Mouse (Mus musculus): ENCODE data around the gene Cdkn2aip. TPM values are rescaled to one million over a fixed set of nuclear protein-coding genes. Genes with fewer than 3 reads are reported as not detected.
A peak's percentile ranks its signal among the peaks of the same experiment; 100 is the strongest.

Gene Cdkn2aip
- polyA plus RNA-seq, 1 experiment from 2014 or later = 36.5 TPM

DNA sequence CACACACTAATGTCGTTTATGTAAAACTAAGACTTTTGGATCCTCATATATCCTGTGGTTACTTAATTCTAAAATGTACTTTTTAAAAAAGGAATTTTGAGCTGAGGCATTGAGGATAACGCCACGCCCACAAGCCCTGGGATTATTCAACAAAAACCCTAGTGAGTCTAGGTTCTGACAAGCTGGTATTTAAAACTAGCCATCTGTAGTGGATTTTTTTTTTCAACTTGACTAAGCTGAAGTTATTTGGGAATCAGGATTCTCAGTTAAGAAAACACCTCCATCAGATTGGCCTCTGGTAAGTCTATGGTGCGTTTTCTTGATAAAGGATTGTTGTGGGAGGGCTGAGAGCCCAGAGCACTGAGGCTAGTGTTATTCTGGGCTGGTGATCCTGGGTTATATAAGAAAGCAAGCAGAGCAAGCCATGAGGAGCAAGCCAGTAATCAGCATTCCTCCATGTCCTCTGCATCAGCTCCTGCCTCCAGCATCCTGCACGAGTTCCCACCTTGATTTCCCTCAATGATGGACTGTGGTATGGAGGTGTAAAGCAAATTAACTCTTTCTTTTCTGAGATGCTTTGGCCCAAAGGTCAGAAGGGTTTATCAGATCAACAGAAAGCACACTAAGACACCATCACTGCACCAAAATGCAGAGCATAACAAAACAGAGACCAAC is 18.2 kb downstream of the Cdkn2aip start:
- no peak for DNase-seq (ENCODE audit: low spot score)

DNA sequence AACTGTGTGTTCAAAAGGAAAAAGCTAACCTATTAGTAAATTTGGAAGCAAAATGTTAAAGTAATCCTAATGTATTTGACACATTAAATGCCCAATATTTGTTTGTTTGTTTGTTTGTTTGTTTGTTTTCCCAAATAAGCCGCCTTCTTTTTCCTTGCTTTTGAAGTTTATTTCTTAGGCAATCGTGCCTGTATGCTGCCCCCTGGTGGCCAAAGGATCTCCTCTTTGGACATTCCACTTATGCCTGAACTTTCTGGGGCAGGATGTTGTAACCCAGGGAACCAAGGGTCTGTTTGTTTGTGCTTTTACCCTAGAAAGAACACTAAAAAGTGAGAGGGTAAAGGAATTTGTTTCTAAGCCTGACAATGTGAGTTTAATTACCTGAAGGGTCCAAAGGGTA is 20.6 kb downstream of the Cdkn2aip start:
- peak; percentile 75 for DNase-seq (ENCODE audit: low spot score)

DNA sequence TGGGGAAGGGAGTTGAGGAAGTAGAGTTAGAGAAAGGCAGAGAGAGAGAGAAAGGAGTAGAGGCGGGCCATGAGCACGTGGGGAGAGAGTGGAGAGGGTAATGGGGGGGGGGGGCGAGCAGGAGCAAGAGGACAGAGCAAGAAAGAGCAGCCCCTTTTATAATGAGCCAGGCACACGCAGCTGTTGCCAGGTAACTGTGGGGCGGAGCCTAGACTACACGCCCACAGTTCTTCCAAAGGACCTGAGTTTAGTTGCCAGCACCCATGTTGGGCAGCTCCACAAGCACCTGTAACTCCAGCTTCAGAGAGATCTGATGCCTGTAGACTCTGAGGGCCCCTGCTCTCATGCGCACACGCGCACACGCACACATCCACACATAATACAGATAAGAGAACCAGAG is 21.9 kb downstream of the Cdkn2aip start:
- DNase-seq (ENCODE audit: low spot score) = no peak

DNA sequence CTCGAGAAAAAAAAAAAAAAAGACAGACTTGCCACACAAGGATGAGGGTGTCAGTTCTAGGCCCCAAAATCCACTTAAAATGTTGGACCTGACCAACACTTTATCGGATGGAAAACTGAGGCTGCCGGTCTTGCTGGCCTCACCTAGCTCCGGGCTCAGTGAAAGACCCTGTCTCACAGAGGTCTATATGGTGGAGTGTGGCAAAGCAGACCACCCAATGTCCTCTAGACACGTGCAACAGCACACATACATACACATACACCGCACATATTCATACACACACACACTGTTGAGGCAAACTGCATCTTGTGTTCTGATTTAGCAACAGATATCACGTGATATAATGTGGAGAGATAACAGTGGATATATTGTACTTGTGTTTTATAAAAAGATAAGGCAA is 22.4 kb downstream of the Cdkn2aip start:
- DNase-seq (ENCODE audit: low spot score) = no peak

DNA sequence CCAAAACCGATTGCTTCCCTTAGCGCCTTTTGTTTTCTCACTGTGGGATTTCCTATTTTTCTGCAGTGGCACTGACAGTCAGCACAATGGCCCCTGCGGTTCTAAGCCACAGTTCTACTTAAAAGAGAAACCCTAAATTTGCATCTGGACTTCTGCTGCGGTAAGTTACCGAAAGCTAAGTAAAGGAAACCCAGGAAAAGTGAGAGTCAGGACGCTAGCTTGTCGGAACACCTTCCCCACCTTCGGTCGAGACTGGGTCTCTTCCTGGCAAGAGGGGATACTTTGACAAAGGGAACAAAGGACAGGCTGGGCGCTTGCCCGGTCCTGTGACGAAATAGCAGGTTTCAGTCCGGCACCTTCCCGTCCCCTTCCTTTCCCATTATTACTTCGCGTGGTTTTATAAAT is 23.1 kb downstream of the Cdkn2aip start:
- no peak for DNase-seq (ENCODE audit: low spot score)

DNA sequence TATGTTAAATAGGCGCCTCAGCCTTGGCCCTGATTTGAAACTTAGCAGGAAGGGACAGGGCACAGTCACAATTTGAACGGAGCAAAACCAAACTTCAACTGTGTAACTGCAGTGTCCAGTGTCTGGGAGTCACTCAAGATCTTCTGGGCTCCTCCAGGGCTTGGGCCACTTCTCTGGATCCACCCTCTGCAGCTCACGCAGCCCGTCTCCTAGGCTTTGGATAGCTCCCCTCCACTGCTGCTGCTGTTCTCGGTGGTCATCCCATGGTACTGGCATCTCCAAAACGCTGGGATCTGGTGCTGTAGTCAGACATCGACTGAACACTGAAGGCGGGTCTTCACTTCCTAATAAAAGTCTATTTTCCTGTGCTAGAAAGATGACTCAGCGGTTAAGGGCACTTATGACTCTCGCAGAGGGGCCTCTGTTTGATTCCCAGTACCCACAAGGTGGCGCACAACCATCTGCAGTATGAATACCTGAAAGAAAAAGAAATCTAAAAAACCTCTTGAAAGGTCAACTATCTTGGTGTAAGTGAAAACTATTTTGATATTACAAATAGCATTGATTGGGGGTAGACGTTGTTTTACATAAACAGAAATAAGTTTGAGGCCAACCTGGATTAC is 23.9 kb downstream of the Cdkn2aip start:
- DNase-seq (ENCODE audit: low spot score) = peak; percentile 63

DNA sequence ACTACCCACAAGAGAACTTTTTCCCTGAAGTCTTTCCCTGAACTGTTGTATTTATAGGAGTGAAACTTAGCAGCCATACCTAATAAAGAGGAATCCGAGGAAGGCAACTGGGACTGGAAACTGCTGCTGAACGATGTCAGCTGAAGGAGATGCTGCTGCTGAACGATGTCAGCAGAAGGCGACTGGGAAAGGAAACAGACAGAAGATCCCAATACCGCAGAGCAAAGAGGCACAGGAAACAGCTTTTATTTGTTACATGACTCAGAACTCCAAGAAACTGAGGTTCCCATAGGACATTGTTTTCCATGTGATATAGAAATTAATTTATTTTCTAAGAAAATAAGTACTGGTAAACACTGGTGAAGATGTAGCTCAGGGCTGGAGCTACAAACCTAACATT is 29.3 kb downstream of the Cdkn2aip start:
- DNase-seq (ENCODE audit: low spot score) = no peak

DNA sequence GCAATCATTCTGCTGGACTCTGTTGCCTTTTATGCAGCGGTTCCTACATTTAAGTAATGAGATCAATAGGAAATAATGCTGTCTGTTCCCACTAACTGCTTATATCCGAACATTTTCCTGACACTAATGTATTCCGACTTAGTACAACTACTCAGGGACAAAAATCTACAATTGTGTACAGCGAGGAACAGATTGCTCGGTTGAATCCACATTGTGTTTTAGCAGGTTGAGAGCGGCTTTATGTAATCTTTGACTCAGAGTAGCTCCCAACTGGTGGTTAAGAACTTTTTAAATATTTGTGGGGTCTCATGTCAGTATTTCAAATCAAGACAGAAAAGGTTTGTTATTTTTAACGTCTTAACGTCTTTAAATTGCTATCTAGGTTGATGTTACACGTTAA is 29.7 kb downstream of the Cdkn2aip start:
- DNase-seq (ENCODE audit: low spot score) = no peak

DNA sequence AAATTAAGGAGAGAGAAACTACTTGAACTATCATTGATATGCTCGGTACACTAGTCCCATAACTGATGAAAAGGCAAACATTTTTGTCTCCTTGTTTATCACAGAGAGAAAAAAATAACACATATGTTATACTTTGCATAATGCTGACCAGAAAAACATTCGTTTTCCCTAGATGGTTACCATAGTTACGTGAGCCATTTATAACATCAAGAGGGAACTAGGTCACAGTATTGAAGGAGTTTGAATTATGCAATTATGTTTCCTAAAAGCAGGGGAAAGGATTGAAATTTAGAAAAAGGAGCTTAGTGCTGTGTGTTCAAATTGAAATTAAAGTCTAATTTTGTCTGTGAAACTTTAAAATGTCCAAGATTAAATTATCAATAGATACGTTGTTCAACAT is 33.4 kb downstream of the Cdkn2aip start:
- DNase-seq (ENCODE audit: low spot score) = no peak

DNA sequence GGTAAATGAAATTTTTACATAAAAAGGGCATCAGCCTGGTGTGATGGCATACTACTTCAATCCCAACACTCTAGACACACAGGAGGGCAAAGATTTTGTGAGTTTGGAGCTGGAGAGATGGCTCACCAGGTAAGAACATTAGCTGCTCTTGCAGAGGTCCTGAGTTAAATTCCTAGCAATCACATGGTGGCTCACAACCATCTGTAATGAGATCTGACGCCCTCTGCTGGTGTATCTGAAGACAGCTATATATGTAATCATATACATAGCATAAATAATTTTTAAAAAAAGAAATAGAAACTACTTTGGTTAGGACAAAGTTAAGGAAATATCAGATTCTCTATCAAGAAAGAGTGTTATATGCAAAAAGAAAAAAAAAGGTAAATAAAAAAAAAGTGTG is 34.1 kb downstream of the Cdkn2aip start:
- DNase-seq (ENCODE audit: low spot score) = no peak

DNA sequence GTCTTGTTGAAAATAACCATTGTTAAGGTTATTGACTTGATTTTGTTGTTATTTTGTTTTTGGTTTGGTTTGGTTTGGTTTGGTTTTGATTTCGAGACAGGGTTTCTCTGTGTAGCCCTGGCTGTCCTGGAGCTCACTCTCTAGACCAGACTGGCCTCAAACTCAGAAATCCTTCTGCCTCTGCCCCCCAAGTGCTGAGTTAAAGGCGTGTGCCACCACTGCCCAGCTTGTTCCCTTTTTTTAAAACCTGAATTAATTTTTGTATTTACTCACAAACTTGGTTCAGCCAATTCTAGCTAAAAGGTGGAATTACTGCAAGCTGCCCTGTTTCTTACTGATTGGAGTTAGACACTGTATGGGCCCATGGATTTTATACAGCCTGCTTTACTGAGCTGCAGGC is 37.1 kb downstream of the Cdkn2aip start:
- DNase-seq (ENCODE audit: low spot score) = no peak

DNA sequence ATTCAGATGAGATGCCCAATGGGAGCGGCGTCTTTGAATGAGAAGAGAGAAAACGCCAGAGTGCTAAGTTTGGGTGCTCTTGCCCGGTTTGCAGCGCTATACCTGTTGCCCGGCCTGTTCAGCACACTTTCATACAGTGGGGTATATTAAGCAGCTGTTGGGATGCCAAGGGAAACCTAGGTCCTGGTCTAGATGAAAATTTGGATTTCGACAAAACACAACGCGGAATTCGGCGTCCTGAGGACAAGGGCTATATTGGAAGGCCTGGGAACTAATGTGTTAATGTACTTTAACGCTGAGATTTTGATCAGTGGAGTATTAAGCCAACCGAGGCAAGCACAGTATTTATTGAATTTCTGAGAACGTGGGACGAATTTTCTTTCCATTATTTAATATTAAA is 37.5 kb downstream of the Cdkn2aip start:
- DNase-seq (ENCODE audit: low spot score) = no peak

DNA sequence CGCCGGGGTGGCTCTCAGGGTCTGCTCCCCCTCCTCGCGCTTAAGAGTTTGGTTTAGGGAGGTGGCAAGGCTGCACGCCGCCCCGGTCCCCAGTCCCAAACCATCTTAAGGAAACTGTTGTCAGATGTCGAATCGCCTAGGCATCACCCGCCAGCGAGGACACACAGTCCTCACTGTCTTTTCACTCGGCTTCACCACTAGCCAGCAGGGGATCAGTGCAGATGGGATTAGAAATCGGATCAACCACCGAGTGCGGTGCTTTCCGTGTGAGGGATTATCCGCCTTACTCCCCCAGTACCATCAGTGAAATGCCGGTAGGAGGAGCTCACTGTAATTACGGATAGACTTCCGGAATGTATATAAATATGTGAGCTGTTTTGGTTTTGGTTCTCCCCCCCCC is 37.9 kb downstream of the Cdkn2aip start:
- DNase-seq (ENCODE audit: low spot score) = peak; percentile 73

DNA sequence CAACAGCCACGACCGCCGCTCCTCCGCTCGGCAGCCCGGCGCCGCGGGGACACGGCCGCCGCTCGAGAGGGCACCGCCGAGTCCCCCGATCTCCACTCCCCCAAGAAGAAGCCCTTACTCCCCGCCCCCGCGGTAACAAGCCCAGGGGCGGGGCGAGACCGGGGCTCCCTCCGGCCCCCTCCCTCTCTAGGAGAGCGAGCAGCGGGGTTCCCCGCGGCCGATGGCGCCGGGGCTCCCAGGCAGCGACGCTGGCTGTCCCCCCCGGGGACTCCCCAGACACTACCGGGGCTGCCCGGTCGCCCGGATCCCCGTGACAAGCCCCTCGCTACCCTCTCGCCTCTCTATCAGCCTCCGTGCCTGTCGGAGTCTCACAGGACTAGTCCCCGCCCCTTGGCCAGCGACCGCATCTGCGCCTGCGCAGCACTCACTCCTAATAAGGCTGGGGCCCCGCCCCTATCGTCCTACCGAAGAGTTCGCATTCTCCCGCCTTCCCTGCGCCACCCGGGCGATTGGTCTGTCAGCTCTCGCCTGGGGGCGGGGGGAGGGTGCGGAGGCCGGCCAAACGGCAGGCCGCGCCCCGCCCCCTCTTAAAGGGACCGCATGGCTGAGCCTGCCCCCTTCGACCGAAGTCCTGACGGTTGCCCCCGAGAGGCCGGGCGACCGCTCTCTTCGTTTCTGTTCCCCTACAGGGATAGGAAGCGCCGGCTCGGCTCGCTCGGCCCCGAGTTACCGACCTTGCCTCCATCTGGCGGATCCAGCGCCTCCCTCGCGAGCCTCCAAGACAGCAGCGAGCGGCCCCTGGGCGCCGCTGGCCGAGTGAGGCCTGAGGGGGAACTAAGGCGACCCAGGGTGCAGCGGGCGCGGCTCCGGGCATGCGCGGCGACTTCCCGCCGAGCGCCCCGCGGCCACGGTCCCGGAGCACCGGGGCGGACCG is 38.7 kb downstream of the Cdkn2aip start, which contains the start of gene Ing2:
Gene Ing2 (minus strand): TSS at position 780 of the 934 bp plus-strand sequence.
- peak; percentile 100 for DNase-seq (ENCODE audit: low spot score)

DNA sequence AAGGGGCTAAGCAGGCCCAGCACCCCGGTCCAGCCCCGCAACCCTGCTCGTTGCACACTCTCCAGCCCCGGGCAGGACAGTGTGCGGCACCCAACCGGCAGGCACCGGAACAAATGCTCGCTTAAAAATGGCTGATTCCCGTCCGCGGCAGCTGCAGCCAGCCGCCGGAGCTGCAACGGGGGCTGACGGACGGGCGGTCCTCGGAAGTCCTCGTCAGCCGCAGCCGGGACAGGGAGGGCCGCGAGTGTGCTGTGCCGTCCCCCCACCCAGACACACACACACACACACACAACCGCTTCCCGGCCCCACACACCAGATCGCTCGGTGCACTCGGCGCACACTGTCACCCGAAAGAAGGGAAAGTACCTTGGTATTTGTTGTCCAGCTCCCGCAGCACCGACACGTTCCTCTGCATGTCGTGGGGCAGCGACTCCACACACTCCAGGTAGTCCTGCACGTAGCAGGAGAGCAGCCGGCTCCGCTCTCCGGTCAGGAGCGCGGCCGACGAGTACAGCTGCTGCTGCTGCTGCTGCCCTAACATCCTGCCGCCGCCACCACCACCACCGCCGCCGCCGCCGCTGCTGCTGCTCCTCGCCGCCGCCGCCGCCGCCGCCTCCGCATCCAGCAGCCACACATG is 39.5 kb downstream of the Cdkn2aip start:
- no peak for DNase-seq (ENCODE audit: low spot score)

DNA sequence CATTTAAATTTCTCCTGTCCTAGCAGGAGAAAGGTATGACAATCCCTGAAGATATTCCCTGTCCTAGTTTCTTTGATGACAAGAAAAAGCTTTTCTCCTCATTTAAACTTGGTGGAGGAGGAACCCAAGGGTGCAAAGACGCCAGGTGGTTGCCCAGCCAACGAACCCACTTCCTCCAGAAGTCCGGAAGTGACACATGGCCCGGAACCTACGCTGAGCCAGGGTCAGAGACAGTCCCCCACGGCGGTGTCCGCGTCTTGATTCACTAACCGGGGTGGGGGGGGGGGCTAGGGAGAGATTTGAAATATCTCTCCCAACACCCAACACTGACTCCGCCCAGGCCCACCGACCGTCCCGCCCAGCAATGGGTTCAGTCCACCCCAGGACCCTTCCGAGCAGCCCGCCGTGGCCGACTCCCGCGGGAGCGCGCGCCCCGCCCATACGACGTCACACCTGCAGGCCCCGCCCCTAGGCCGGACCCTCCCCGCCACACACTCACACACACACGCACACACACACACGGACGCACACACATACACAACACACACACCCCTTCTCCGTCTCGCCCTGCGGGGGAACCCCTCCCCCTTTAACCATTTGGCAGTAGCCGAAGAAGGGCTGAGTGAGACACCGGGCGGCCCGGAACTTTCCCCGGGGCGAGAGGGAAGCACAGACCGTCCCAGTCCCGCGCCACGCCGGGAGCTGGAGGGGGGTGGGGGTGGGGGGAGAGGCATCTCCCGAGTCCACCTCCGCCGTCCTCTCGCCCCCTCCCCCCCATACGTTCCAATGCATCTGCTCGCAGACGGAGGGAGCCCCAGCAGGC is 40.2 kb downstream of the Cdkn2aip start:
- DNase-seq (ENCODE audit: low spot score) = peak; percentile 90

DNA sequence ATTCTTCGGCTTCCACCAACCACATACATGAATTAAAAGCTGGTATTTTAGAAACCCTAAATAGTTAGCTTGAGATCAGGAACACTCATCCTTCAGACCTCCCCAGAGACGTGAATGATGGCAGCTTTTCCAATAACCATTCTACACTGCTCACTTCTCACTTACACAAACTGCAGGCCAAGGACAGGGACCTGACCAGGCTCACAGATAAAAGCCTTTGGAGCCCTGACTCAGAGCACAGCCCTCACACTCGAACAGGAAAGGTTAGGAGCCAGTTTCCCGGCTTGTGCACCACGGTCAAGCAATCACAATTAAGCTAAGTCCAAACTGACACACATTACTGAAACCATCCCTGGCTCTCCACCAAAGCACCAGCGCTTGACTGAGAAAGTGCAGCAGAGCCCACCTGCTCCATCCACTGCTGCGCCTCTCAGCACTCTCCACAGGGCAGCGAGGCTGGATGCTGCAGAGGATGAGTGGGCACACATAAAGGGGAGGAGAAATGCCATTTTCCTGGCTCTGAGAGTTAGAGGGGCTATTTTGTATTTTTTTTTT is 49.4 kb downstream of the Cdkn2aip start:
- DNase-seq (ENCODE audit: low spot score) = no peak

DNA sequence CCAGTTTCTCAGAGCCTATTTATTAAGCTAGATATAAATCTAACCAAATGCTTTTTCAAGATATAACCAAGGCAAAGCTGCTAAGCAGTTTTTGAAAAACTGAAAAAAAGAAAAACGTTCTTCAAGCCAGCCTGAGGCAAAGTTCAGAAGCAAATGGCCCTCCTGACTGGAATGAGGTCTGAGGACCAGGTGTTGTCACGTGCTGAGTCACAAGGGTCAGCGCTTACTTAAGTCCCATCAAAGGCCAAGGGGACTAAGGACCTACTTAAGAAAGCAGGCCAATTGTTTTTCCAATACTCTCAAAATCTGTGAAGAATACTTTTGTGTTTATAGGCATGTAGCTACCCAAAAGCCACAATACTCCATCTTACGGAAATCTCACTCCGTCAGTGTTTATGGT is 50.5 kb downstream of the Cdkn2aip start:
- DNase-seq (ENCODE audit: low spot score) = no peak

DNA sequence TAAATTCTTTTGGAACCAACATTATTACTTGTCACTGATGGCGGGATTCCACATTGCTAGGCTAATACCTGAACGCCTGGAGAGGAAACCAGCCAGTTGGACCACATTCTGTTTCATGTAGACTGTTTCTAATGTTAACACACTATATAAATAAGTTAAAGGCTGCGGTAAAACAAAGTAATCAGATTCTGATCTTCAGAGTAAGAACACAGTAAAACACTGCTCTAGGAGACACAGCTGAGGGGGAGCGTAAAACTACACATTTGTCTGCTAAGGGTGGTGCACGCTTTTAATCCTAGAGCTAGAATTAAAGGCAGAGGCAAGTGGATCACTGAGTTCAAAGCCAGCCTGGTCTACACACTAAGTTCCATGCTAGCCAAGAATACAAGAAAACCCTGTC is 51.0 kb downstream of the Cdkn2aip start:
- DNase-seq (ENCODE audit: low spot score) = no peak

DNA sequence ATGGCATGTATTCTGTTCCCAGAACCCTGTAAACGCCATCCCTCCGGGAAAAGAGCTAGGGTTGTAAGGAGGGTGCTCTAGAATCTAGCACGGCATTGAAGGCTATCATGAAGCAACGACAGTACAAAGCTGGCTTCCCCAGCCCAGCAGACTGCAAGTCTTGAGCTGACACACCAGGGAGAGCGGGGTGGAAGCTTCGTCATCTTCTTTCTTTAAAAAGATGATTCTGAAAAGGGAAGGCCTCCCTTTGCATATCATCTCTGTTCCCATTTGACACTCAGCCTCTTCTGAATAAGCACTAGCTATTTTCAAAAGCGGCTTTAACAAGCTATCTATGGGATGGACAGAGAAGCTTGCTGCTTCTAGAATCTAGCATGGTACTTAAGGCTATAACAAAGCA is 53.3 kb downstream of the Cdkn2aip start:
- no peak for DNase-seq (ENCODE audit: low spot score)

DNA sequence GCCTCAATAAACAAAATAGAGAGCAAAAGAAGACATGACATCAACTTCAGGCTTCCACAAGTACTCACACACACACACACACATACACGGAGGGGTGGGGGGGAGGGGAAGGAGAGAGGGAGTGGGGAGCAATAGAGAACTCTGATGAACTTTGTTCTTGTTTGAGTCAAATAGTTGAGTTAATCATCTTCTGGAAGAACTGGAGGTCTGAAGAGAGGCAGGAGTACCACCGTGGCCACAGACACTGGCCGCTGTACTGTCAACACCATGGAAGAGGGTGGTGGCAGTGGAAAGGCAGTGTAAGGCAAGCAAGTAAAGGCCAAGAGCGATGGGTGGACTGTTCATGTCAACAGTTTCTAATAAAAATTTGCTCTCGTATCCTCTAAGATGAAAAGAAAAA is 54.3 kb downstream of the Cdkn2aip start:
- no peak for DNase-seq (ENCODE audit: low spot score)

Measured in thymus, postnatal 0 days (tissue).